Mouse (Mus musculus) intestine, embryonic 14.5 days (tissue): ENCODE measurements around the gene 1810009J06Rik. TPM values are rescaled to one million over a fixed set of nuclear protein-coding genes. Genes with fewer than 3 reads are reported as not detected.
"Not testable (repeated sequence)": the region's sequence is repeated elsewhere in the genome, so short reads cannot be mapped to it uniquely, and the experiment has no call there.

Source experiments
- ATAC-seq: fragments of 200-750 bp; cut with Nextera tagmentation; replicated peaks from 2 replicates; pipeline ENCODE4 v1.8.0; 2017; ENCODE audit warnings: low read depth, moderate number of reproducible peaks, moderate TSS enrichment, moderate library complexity; ENCODE audit not compliant: low FRiP score, low TSS enrichment
- DNase-seq: peaks from one replicate; pipeline ENCODE4 v3.0.0-alpha.2; 2018; ENCODE audit warnings: low spot score
- H3K27ac ChIP-seq: fragments of 300-500 bp; sonication (generic); 2 replicates; pipeline ENCODE4 v1.5.1; 2014; ENCODE audit warnings: low read depth, mild to moderate bottlenecking, control low read depth
- H3K27me3 ChIP-seq: fragments of 300-500 bp; sonication (generic); replicated peaks from 2 replicates; pipeline ENCODE4 v1.6.1; 2014; ENCODE audit warnings: low read length, control low read depth; ENCODE audit not compliant: control insufficient read depth, insufficient read depth
- H3K36me3 ChIP-seq: fragments of 300-500 bp; sonication (generic); 2 replicates; pipeline ENCODE4 v1.6.1; 2014; ENCODE audit warnings: low read length, control low read depth; ENCODE audit not compliant: control insufficient read depth, insufficient read depth
- H3K4me1 ChIP-seq: fragments of 300-500 bp; sonication (generic); replicated peaks from 2 replicates; pipeline ENCODE4 v1.6.1; 2014; ENCODE audit warnings: low read length, control low read depth, mixed read lengths; ENCODE audit not compliant: control insufficient read depth, insufficient read depth
- H3K4me2 ChIP-seq: fragments of 300-500 bp; sonication (generic); 2 replicates; pipeline ENCODE4 v1.6.1; 2014; ENCODE audit warnings: low read length
- H3K4me3 ChIP-seq: fragments of 300-500 bp; sonication (generic); 2 replicates; pipeline ENCODE4 v1.5.1; 2014; ENCODE audit warnings: low read depth, low read length, control low read depth, mixed read lengths
- H3K9ac ChIP-seq: fragments of 300-500 bp; sonication (generic); 2 replicates; pipeline ENCODE4 v1.6.1; 2014; ENCODE audit warnings: mild to moderate bottlenecking, low read length
- H3K9me3 ChIP-seq: fragments of 300-500 bp; sonication (generic); 2 replicates; pipeline ENCODE4 v1.6.1; 2016; ENCODE audit warnings: low read length, control low read depth; ENCODE audit not compliant: control insufficient read depth
- WGBS: fragments of 180-500 bp; shearing (Covaris S2); extraction: QIAGEN DNeasy Blood & Tissue Kit; methylation state at CpG from one replicate; pipeline ENCODE4 v1.1.7; 2014; 5-methylcytosine and 5-hydroxymethylcytosine counted together
- polyA plus RNA-seq: library from polyadenylated mRNA; unstranded; fragments of >200 nt; fragmentation: Nextera tagmentation; extraction: Ambion mirVana; gene quantifications from 2 replicates; pipeline ENCODE4 v1.2.1, GENCODE M21; 2014

The 1810009J06Rik gene
- polyA plus RNA-seq: not detected in 2 replicates

- DNase-seq, H3K27me3 ChIP-seq, H3K4me3 ChIP-seq, H3K9ac ChIP-seq, H3K4me1 ChIP-seq, H3K9me3 ChIP-seq, H3K4me2 ChIP-seq, ATAC-seq, H3K36me3 ChIP-seq, H3K27ac ChIP-seq: not testable (repeated sequence)
- WGBS: 88% methylated on average over 2 of the region's 2 CpGs
Measured at GRCm38 (mm10) chr6:40964454-40964853, at the start of gene 1810009J06Rik. Gene 1810009J06Rik, plus strand, starts transcription at chr6:40964754.

DNA sequence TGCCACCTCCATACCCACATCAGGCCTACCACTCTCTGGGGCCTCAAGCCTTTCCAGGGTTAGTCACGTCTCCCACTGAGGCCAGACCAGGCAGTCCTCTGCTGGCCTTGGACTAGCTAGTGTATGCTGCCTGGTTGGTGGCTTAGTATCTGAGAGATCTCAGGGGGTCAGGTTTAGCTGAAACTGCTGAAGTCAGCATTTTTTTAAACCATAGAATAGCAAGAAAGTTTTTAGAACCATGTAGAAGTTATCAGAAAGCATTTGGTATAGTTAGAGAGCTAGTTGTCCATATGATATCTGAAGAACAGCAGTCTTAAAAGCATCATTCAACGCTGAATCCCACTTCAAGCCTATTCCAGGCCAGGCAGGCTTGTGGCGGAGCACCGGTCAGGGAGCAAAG is 44.6 kb upstream of the 1810009J06Rik start:
- Histone ChIP-seq H3K27me3 (no peaks in the 10 kb centered on the region), H3K27ac (no peak overlapping the region), H3K9me3 (no peaks in the 10 kb centered on the region), H3K9ac (no peak overlapping the region), H3K4me1 (no peaks in the 10 kb centered on the region), H3K4me3 (no peak overlapping the region), H3K36me3 (no peaks in the 10 kb centered on the region), H3K4me2 (no peak overlapping the region)
- ATAC-seq (no peak), DNase-seq (no peak)
- 88% methylated on average over 4 of the region's 4 CpGs for WGBS

GRCm38 (mm10) chr6:40940457-40940856 is 24.1 kb upstream of the 1810009J06Rik start, which contains the start of gene 1700074P13Rik:
Gene 1700074P13Rik, minus strand, starts transcription at chr6:40940557.
- ATAC-seq (no peak), DNase-seq (no peak)
- H3K4me3 ChIP-seq: no peak within 1 kb of the TSS
- no peaks in the 10 kb centered on the region for H3K36me3 ChIP-seq
- 92% methylated on average over 10 of the region's 10 CpGs for WGBS
- no peak within 1 kb of the TSS for H3K27ac ChIP-seq
- H3K27me3 ChIP-seq: no peaks in the 10 kb centered on the region
- no peaks in the 10 kb centered on the region for H3K9me3 ChIP-seq
- H3K4me1 ChIP-seq: no peaks in the 10 kb centered on the region
- H3K4me2 ChIP-seq: no peak within 1 kb of the TSS
- H3K9ac ChIP-seq: no peak within 1 kb of the TSS

DNA sequence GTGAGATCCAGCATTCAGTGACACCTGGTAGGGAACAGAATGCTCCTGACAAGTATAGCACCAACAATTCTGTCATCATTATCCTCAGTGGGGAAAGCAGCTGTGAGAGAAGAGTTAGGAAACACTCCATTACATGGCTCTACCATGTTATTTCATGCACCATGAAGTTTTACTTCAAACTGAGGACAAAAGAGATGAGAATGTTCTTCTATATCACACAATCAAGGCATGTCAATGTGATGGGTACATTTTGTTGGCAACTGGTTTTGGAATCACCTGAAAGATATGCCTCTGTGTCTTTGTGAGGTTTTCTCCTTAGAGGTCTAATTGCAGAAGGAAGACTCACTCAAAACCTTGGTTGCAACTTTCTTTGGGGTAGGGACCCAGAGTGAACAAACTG is 12.8 kb upstream of the 1810009J06Rik start, which contains the start of gene Gm4744:
Gm4744 (minus strand) TSS at position 101 of the 400 bp plus-strand sequence.
- Histone ChIP-seq H3K4me3 (no peak within 1 kb of the TSS), H3K4me2 (no peak within 1 kb of the TSS), H3K36me3 (no peaks in the 10 kb centered on the region), H3K9me3 (no peaks in the 10 kb centered on the region), H3K27me3 (no peaks in the 10 kb centered on the region), H3K27ac (no peak within 1 kb of the TSS), H3K4me1 (no peaks in the 10 kb centered on the region), H3K9ac (no peak within 1 kb of the TSS)
- no peak for DNase-seq
- no peak for ATAC-seq

DNA sequence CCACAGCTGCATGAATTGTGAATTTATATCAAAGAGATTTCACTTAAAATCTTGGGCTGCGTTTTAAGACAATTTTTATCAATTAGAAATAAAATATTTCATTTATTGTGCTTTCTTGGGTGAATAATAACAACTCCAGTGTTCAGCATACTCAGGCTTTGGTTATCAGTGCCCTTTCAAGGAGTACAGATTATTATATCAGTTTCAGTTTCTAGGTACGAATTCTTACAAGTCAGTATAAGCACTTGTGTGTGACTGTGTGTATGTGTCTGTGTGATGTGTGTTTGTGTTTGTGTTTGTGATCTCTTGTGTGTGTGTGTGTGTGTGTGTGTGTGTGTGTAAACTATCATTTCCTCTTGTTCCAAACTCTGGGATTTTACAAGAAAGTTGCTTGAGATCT is 10.8 kb upstream of the 1810009J06Rik start:
- no peak overlapping the region for H3K9ac ChIP-seq
- H3K4me1 ChIP-seq: no peaks in the 10 kb centered on the region
- 62% methylated on average over 2 of the region's 2 CpGs for WGBS
- H3K4me3 ChIP-seq: no peak overlapping the region
- no peak overlapping the region for H3K4me2 ChIP-seq
- no peak overlapping the region for H3K27ac ChIP-seq
- DNase-seq: no peak
- no peaks in the 10 kb centered on the region for H3K27me3 ChIP-seq
- no peaks in the 10 kb centered on the region for H3K36me3 ChIP-seq
- no peak for ATAC-seq
- H3K9me3 ChIP-seq: 0 out of 2 replicates have a peak, but pooled peaks cover 2% of the 10 kb centered on the region

- H3K9me3 ChIP-seq: not testable (repeated sequence)
Measured at GRCm38 (mm10) chr6:40999379-40999778, 34.8 kb downstream of the 1810009J06Rik start, which contains the start of gene Gm2663. Gene Gm2663, minus strand, starts transcription at chr6:40999479.

GRCm38 (mm10) chr6:41015065-41015464 is 50.5 kb downstream of the 1810009J06Rik start:
- ATAC-seq (no peak), DNase-seq (no peak)
- Histone ChIP-seq H3K9me3 (no peaks in the 10 kb centered on the region), H3K9ac (no peak overlapping the region), H3K27me3 (no peaks in the 10 kb centered on the region), H3K4me3 (no peak overlapping the region), H3K4me2 (no peak overlapping the region), H3K36me3 (no peaks in the 10 kb centered on the region), H3K4me1 (no peaks in the 10 kb centered on the region), H3K27ac (no peak overlapping the region)
- 70% methylated on average over 4 of the region's 4 CpGs for WGBS

More at GRCm38 (mm10) chr6:40999379-40999778, 34.8 kb downstream of the 1810009J06Rik start, which contains the start of gene Gm2663:
- not testable (repeated sequence) for H3K9ac ChIP-seq, DNase-seq, H3K27me3 ChIP-seq, ATAC-seq, H3K36me3 ChIP-seq, H3K4me1 ChIP-seq, H3K4me3 ChIP-seq, H3K4me2 ChIP-seq, H3K27ac ChIP-seq

Other genes with a start within 250 kb of the 1810009J06Rik start
- gene Moxd2, start 77.3 kb upstream of the 1810009J06Rik start, polyA plus RNA-seq: not detected in 2 replicates
- not detected in 2 replicates for gene Prss58, start 64.4 kb upstream of the 1810009J06Rik start, polyA plus RNA-seq
- not detected in 2 replicates for gene 1700074P13Rik, start 24.2 kb upstream of the 1810009J06Rik start, polyA plus RNA-seq
- gene Gm4744, start 12.9 kb upstream of the 1810009J06Rik start, polyA plus RNA-seq: not detected in 2 replicates
- gene Gm2663, start 34.7 kb downstream of the 1810009J06Rik start, polyA plus RNA-seq: 0.50 TPM in 1 of 2 replicates, not detected in the other
- gene 2210010C04Rik, start 70.8 kb downstream of the 1810009J06Rik start, polyA plus RNA-seq: 0.14 TPM in 1 of 2 replicates, not detected in the other